Mouse (Mus musculus) spleen, adult 2 months (tissue): ENCODE data around the gene Pdia5. TPM values are rescaled to one million over a fixed set of nuclear protein-coding genes. Genes with fewer than 3 reads are reported as not detected.

ENCODE experiments used
- DNase-seq, 2 experiments: peaks; one replicate each; pipeline versions ENCODE4 v3.0.0 to v3.0.0-alpha.2; 2012 to 2021; ENCODE audit warnings: low spot score in 2 of 2, low read depth in 1 of 2
- H3K27ac ChIP-seq: fragments of 200-500 bp; 2 replicates; pipeline ENCODE4 v1.5.1; 2012; ENCODE audit warnings: low read length, inconsistent platforms; ENCODE audit not compliant: insufficient read depth
- H3K27me3 ChIP-seq: fragments of 200-500 bp; 2 replicates; pipeline ENCODE4 v1.6.1; 2012; ENCODE audit warnings: mild to moderate bottlenecking, moderate library complexity, low read length, inconsistent platforms; ENCODE audit not compliant: control insufficient read depth, insufficient read depth
- H3K36me3 ChIP-seq: fragments of 200-500 bp; 2 replicates; pipeline ENCODE4 v1.6.1; 2012; ENCODE audit warnings: mild to moderate bottlenecking, low read length, inconsistent platforms; ENCODE audit not compliant: control insufficient read depth, insufficient read depth
- H3K4me1 ChIP-seq: fragments of 200-500 bp; 2 replicates; pipeline ENCODE4 v1.6.1; 2011; ENCODE audit warnings: inconsistent platforms; ENCODE audit not compliant: control insufficient read depth, insufficient read depth, insufficient read length
- H3K4me3 ChIP-seq: fragments of 200-500 bp; 2 replicates; pipeline ENCODE4 v1.5.1; 2011; ENCODE audit warnings: mild to moderate bottlenecking, inconsistent platforms; ENCODE audit not compliant: insufficient read depth, insufficient read length; ENCODE audit errors: extremely low read depth
- CTCF ChIP-seq: fragments of 200-500 bp; IDR thresholded peaks from 2 replicates; pipeline ENCODE4 v1.5.1; 2011; ENCODE audit warnings: mild to moderate bottlenecking, inconsistent platforms; ENCODE audit not compliant: insufficient read depth, insufficient read length, insufficient replicate concordance; ENCODE audit errors: extremely low read depth
- POLR2A ChIP-seq: fragments of 200-500 bp; IDR thresholded peaks from 2 replicates; pipeline ENCODE4 v1.6.1; 2011; ENCODE audit warnings: low read depth, low read length, inconsistent platforms
- WGBS: fragments of 180-500 bp; shearing (Covaris S2); methylation state at CpG from one replicate; pipeline ENCODE4 v1.1.7; 2018; 5-methylcytosine and 5-hydroxymethylcytosine counted together
- polyA plus RNA-seq: library from polyadenylated mRNA; depleted of rRNA; stranded (reverse); fragments of >200 nt; gene quantifications from 2 replicates; pipeline ENCODE4 v1.2.3, GENCODE M21; 2012

The Pdia5 gene
- polyA plus RNA-seq, 1 experiment = 5.4 TPM

- TF ChIP-seq POLR2A = no peak
- no peak for TF ChIP-seq CTCF
- WGBS = 91% methylated on average over 10 of the region's 10 CpGs
- Histone ChIP-seq H3K36me3 (no peaks in the 10 kb centered on the region), H3K27ac (no peak overlapping the region), H3K4me1 (no peaks in the 10 kb centered on the region), H3K27me3 (no peaks in the 10 kb centered on the region), H3K4me3 (no peak overlapping the region)
- no peak for DNase-seq
These were observed 27.0 kb downstream of the Pdia5 start for GRCm38 (mm10) chr16:35463708-35464107.

- TF ChIP-seq POLR2A (no peak), CTCF (no peak)
- H3K27ac ChIP-seq = no peak overlapping the region
- H3K4me1 ChIP-seq = no peaks in the 10 kb centered on the region
- no peaks in the 10 kb centered on the region for H3K27me3 ChIP-seq
- no peaks in the 10 kb centered on the region for H3K36me3 ChIP-seq
- no peak overlapping the region for H3K4me3 ChIP-seq
- 88% methylated on average over 7 of the region's 7 CpGs for WGBS
- no peak for DNase-seq
These were observed 27.7 kb downstream of the Pdia5 start for GRCm38 (mm10) chr16:35462955-35463354.

GRCm38 (mm10) chr16:35459584-35459983, 31.1 kb downstream of the Pdia5 start:
- TF ChIP-seq CTCF (no peak), POLR2A (no peak)
- H3K27me3 ChIP-seq = no peaks in the 10 kb centered on the region
- H3K4me1 ChIP-seq = no peaks in the 10 kb centered on the region
- H3K4me3 ChIP-seq = no peak overlapping the region
- H3K27ac ChIP-seq = no peak overlapping the region
- no peak for DNase-seq
- H3K36me3 ChIP-seq = no peaks in the 10 kb centered on the region
- WGBS = 94% methylated on average over 7 of the region's 7 CpGs

GRCm38 (mm10) chr16:35458297-35458696, 32.4 kb downstream of the Pdia5 start:
- no peak for TF ChIP-seq CTCF
- no peak for TF ChIP-seq POLR2A
- WGBS = 82% methylated on average over 11 of the region's 11 CpGs
- no peaks in the 10 kb centered on the region for H3K27me3 ChIP-seq
- H3K4me1 ChIP-seq = no peaks in the 10 kb centered on the region
- no peaks in the 10 kb centered on the region for H3K36me3 ChIP-seq
- H3K4me3 ChIP-seq = no peak overlapping the region
- no peak overlapping the region for H3K27ac ChIP-seq
- no peak for DNase-seq

GRCm38 (mm10) chr16:35457488-35457887, 33.2 kb downstream of the Pdia5 start:
- TF ChIP-seq POLR2A (no peak), CTCF (no peak)
- Histone ChIP-seq H3K4me3 (no peak overlapping the region), H3K4me1 (no peaks in the 10 kb centered on the region), H3K27me3 (no peaks in the 10 kb centered on the region), H3K36me3 (no peaks in the 10 kb centered on the region), H3K27ac (no peak overlapping the region)
- WGBS = 92% methylated on average over 8 of the region's 8 CpGs
- DNase-seq = no peak

- no peak for DNase-seq
- TF ChIP-seq POLR2A = no peak
- no peak for TF ChIP-seq CTCF
- H3K27ac ChIP-seq = no peak overlapping the region
- H3K36me3 ChIP-seq = no peaks in the 10 kb centered on the region
- no peaks in the 10 kb centered on the region for H3K4me1 ChIP-seq
- 92% methylated on average over 7 of the region's 7 CpGs for WGBS
- H3K4me3 ChIP-seq = no peak overlapping the region
- no peaks in the 10 kb centered on the region for H3K27me3 ChIP-seq
These were observed 33.7 kb downstream of the Pdia5 start for GRCm38 (mm10) chr16:35457011-35457419.

- TF ChIP-seq POLR2A (no peak), CTCF (no peak)
- WGBS = 84% methylated on average over 9 of the region's 9 CpGs
- no peak for DNase-seq
- Histone ChIP-seq H3K4me3 (no peak overlapping the region), H3K27me3 (no peaks in the 10 kb centered on the region), H3K36me3 (no peaks in the 10 kb centered on the region), H3K27ac (no peak overlapping the region), H3K4me1 (no peaks in the 10 kb centered on the region)
These were observed 34.4 kb downstream of the Pdia5 start for GRCm38 (mm10) chr16:35456305-35456704.
